Mouse (Mus musculus) v-Abl transformed pro-B cells (cell line): ENCODE results near the gene Ppp4r1.

Experiments used
- in situ Hi-C, 2 experiments: fragments of 400-800 bp; cut with MboI; formaldehyde crosslinking; loops; one replicate each; pipeline ENCODE4 v1.15.1; 2025; ENCODE audit not compliant: unreplicated experiment in 2 of 2

Ppp4r1 gene

GRCm38 (mm10) chr17:65872652-65873051 lies 90.3 kb downstream of the Ppp4r1 start:
- in situ Hi-C loops: loop anchor here (5.0 to 25.0 kb wide), 5 partner anchors 80 to 615 kb away; partner anchors contain the start of genes Ndufv2 (in 1 of the 2) and Twsg1 (in 1 of the 2)

DNA sequence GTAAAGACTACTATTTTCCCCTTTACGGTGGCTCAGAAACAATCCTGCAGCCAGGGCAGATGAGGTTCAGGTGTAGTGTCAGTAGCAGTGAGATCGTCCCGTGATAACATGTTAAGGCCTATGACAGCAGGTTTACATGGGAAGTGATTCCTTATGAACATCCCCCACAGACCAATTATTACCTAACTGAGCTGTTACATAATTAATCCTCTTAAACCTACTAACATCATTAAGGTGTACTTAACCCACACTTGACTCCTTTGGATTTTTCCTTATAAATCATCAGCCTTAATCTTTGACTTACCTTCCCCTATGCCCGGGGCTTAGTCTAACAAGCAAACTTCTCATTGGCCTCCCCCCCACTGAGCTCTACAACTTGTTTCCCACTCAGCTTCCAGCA lies 90.8 kb downstream of the Ppp4r1 start:
- in situ Hi-C loops: loop anchor here (5.0 to 25.0 kb wide), 5 partner anchors 79 to 614 kb away; partner anchors contain the start of genes Ndufv2 (in 1 of the 2) and Twsg1 (in 1 of the 2)

DNA sequence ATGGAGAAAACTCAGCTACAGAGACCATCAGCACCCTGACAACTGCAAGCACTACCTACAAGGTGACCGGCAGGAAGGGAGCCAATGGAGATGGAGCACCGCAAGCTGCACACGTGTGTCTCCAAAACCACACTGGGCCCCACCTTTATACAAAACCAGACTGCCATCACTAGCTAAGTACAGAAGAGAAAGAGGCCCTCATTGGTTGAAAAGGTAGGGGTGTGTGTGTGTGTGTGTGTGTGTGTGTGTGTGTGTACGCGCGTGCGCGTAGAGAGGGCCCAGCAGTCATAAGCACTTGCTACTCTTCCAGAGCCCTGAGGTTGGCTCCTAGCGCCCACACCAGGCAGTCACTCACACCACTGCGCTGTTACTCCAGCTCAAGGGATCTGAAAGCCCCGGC lies 91.5 kb downstream of the Ppp4r1 start:
- in situ Hi-C loops: loop anchor here (5.0 to 25.0 kb wide), 5 partner anchors 78 to 613 kb away; partner anchors contain the start of genes Ndufv2 (in 1 of the 2) and Twsg1 (in 1 of the 2)

DNA sequence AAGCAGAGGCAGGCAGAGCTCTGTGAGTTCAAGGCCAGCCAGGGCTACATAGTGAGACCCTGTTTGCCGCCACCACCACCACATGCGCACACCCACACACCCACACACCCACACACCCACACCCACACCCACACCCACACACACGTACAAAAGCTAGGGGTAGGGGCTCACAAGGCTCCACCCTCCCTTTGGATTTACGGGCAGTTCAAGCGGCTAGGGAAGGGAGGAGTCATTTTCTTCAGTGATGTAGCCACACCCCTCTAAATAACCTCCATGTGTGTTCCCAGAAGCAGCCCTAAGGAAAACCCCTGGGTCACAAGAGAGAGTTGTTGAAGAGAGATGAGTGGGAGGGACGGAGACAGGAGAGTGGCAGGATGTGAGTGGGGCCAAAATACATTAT lies 94.7 kb downstream of the Ppp4r1 start:
- in situ Hi-C loops: no loop called here

DNA sequence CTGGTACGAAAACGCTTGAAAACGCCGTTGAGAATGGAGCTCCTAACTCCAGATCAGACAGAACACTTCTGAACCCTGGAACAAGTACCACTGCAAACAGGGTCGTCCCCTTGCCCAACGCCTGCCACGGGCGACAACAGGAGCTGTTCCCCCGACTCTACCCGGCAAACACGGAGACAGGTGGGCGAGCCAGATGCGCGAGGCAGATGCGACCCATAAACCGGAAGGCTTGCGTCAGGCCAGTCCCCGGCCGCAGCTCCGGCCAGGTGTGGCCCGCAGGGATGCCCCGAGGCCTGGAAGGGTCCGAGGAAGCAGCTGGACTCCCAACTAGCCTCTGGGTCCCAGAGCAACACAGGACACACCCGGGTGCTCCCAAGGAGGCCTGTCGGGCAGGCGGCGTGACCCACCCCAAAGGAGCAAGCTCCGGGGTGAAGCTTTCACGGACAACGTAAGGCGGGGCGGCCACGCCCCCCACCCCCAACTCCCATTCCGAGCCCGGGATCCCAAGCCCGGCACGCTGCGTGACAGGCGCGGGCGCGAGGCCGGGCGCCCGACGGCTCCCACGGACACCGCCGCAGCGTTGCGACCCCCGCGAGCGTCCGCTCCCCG lies 101.8 kb downstream of the Ppp4r1 start:
- in situ Hi-C loops: loop anchor here (5.0 to 10.0 kb wide), 2 partner anchors 51 to 53 kb away; no protein-coding TSS in a partner anchor

DNA sequence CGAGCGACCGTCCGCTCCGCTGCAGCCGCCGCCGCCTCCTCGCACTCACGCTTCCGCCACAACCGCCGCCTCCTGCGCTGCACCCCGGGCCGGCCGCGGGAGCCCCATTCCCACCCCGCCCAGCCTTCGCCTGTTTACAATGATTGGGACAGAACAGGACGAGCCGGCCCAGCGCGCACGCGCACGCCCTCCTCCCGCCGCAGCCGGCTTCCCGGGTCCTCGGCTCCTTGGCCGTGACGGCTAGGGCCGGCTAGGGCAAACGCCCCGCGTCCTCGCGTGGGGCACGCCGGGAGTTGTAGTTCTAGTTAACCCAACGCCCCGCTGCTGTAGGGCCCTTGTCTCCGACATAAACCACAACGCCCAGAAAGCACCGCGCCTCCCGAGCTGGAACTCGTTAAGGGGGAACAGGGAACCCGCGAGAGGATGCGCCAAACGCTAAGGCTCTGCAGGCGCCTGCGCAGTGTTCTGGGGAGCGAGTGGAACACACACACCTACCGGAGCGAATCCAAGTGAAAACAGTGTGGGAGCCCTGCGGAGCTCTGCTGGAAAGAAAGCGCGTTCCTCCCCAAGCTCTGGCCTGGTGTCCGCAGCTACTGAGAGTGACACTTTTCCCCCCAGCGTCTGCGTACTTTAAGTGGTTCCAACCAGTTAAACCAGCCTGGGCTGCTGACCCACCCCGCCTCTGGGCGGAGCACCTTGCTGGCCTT lies 102.5 kb downstream of the Ppp4r1 start:
- in situ Hi-C loops: loop anchor here (5.0 to 10.0 kb wide), 2 partner anchors 50 to 52 kb away; no protein-coding TSS in a partner anchor

DNA sequence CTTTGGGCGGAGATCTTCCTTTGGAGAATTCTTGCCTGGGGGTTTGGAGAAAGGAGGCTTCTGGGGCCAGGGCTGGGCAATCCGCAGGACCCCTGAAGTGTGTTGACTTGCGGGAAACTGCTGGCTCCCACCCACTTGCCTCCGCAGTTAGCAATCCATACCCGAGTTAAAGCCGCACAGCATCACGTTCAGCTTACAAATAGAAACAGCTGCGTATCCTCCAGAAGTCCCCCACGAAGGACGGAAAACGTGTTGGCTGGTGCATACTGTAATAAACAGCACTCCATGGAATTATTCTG lies 103.0 kb downstream of the Ppp4r1 start:
- in situ Hi-C loops: loop anchor here in 1 of 2 experiments (10.0 kb wide), 1 partner anchor 49 kb away; no protein-coding TSS in a partner anchor

GRCm38 (mm10) chr17:65885697-65886529 lies 103.5 kb downstream of the Ppp4r1 start, which contains the start of gene Ralbp1:
Gene Ralbp1, minus strand, starts transcription at chr17:65885798.
- in situ Hi-C loops: loop anchor here in 1 of 2 experiments (10.0 kb wide), 1 partner anchor 49 kb away; no protein-coding TSS in a partner anchor

- in situ Hi-C loops: loop anchor here in 1 of 2 experiments (10.0 kb wide), 1 partner anchor 48 kb away; no protein-coding TSS in a partner anchor
Observed at GRCm38 (mm10) chr17:65886571-65886970, 104.2 kb downstream of the Ppp4r1 start.

DNA sequence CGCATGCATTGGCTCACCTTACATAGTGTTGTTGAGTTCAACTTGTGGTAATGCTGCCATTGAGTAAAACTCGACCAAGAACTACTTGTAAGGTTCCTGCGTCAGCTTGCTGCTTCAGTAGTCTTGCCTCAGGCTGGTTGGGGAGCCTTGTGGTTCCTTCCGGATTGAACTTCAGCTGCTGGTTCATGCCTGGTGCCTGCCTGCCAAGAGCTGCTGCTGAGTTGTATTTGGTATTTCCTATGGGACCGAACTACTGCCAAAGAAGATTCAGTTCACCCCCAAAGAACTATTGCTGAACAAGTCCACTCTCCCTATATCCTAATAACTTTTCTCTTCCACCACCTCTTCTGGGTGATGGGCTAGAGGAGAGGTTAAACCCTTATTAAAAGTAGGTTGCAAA lies 107.1 kb downstream of the Ppp4r1 start:
- in situ Hi-C loops: loop anchor here in 1 of 2 experiments (10.0 kb wide), 1 partner anchor 45 kb away; no protein-coding TSS in a partner anchor
